Mouse (Mus musculus) myocyte (in vitro differentiated cells): Measurements from ENCODE around the gene Ltbp4. TPM values are rescaled to one million over a fixed set of nuclear protein-coding genes. Genes with fewer than 3 reads are reported as not detected.

ENCODE experiments used
- H3K27me3 ChIP-seq: one replicate; pipeline ENCODE4 v1.6.1; 2011; ENCODE audit not compliant: control insufficient read depth, insufficient read depth, insufficient read length
- H3K36me3 ChIP-seq: one replicate; pipeline ENCODE4 v1.6.1; 2011; ENCODE audit not compliant: control insufficient read depth, insufficient read depth
- H3K4me2 ChIP-seq: one replicate; pipeline ENCODE4 v1.6.1; 2011; ENCODE audit warnings: low read depth, control low read depth
- H3K4me3 ChIP-seq: one replicate; pipeline ENCODE4 v1.5.1; 2011; ENCODE audit warnings: mild to moderate bottlenecking, control low read depth, moderate library complexity
- H3K79me2 ChIP-seq: one replicate; pipeline ENCODE4 v1.6.1; 2011; ENCODE audit not compliant: control insufficient read depth, insufficient read depth
- H3ac ChIP-seq: one replicate; pipeline ENCODE4 v1.6.1; 2011; ENCODE audit not compliant: control insufficient read depth, insufficient read length
- CEBPB ChIP-seq: IDR thresholded peaks from 2 replicates; pipeline ENCODE4 v1.6.1; 2011; ENCODE audit warnings: mild to moderate bottlenecking, moderate library complexity; ENCODE audit not compliant: poor library complexity, insufficient read depth, severe bottlenecking
- E2F4 ChIP-seq: IDR thresholded peaks from one replicate; pipeline ENCODE4 v1.6.1; 2011; ENCODE audit warnings: mild to moderate bottlenecking, control low read depth, moderate library complexity; ENCODE audit not compliant: insufficient read depth
- MAX ChIP-seq: IDR thresholded peaks from one replicate; pipeline ENCODE4 v1.6.1; 2011; ENCODE audit warnings: low read depth, mild to moderate bottlenecking, control low read depth
- MYOD1 ChIP-seq, 3 experiments: IDR thresholded peaks; one replicate each; pipeline ENCODE4 v1.6.1; 2011; ENCODE audit warnings: control low read depth in 2 of 3, low read depth in 2 of 3, mild to moderate bottlenecking in 2 of 3, moderate library complexity in 1 of 3; ENCODE audit not compliant: insufficient read length in 2 of 3, control insufficient read depth in 1 of 3
- MYOG ChIP-seq, 3 experiments: IDR thresholded peaks; one replicate each; pipeline ENCODE4 v1.6.1; 2011; ENCODE audit warnings: control low read depth in 2 of 3, low read depth in 2 of 3, mild to moderate bottlenecking in 2 of 3; ENCODE audit not compliant: insufficient read length in 2 of 3, control insufficient read depth in 1 of 3, insufficient read depth in 1 of 3
- POLR2A ChIP-seq: IDR thresholded peaks from one replicate; pipeline ENCODE4 v1.6.1; 2011; ENCODE audit warnings: low read depth, mild to moderate bottlenecking, control low read depth, moderate library complexity; ENCODE audit not compliant: insufficient read length
- POLR2AphosphoS2 ChIP-seq: IDR thresholded peaks from one replicate; pipeline ENCODE4 v1.6.1; 2011; ENCODE audit warnings: low read depth, control low read depth; ENCODE audit not compliant: insufficient read length
- REST ChIP-seq: IDR thresholded peaks from one replicate; pipeline ENCODE4 v1.6.1; 2011; ENCODE audit warnings: mild to moderate bottlenecking, control low read depth, moderate library complexity; ENCODE audit not compliant: insufficient read depth, insufficient read length
- SRF ChIP-seq: IDR thresholded peaks from one replicate; pipeline ENCODE4 v1.6.1; 2011; ENCODE audit warnings: low read depth; ENCODE audit not compliant: control insufficient read depth, insufficient read length
- TCF12 ChIP-seq: IDR thresholded peaks from one replicate; pipeline ENCODE4 v1.6.1; 2011; ENCODE audit warnings: mild to moderate bottlenecking, control low read depth; ENCODE audit not compliant: poor library complexity, insufficient read depth, severe bottlenecking
- TCF3 ChIP-seq: IDR thresholded peaks from one replicate; pipeline ENCODE4 v1.6.1; 2011; ENCODE audit warnings: low read depth, control low read depth; ENCODE audit not compliant: insufficient read length
- USF1 ChIP-seq: IDR thresholded peaks from one replicate; pipeline ENCODE4 v1.6.1; 2011; ENCODE audit warnings: low read depth, mild to moderate bottlenecking, control low read depth, moderate library complexity
- polyA plus RNA-seq: library from polyadenylated mRNA; unstranded; fragments of >200 nt; fragmentation: generic; extraction: Trizol; gene quantifications from one replicate; pipeline ENCODE4 v1.2.1, GENCODE M21; 2012; ENCODE audit warnings: missing spikeins

Gene Ltbp4
- polyA plus RNA-seq, 1 experiment = 32.5 TPM

DNA sequence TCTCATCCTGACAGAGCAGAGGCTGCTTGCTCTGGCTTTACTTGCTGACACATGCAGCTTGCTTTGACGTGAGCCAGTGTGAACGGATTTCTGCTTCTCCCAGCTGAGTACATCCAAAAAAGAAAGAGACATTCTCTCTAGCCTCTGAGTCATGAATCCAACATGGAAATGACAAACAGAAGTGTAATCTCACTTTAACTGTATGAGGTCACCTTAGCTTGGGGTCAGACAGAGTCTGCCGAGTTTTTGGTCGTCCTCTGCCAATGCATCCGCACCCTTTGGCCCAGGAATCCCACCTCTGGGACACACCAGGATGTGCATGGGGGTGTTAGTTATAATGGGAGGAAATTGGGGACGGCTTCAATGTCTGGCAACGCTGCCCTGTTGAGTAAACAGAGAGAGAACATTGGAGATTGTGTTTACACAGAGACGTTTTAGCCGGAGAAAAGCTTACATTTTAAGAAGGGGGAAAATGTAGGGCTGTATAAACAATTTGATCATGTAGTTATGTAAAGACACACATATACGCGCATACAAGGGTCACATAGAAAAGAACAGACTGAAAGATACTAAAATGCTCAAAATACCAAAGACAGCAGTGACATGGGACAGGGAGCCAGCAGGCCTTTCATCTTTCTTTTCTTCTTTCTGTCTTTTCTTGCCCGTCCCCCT is 45.6 kb downstream of the Ltbp4 start:
- TF ChIP-seq MYOD1 (IDR thresholded peaks at IDR 0.05; ENCODE audit: control insufficient read depth in 1 of 3, insufficient read length in 2 of 3, low read depth in 2 of 3) (no peak), POLR2AphosphoS2 (no peak), SRF (no peak), TCF12 (no peak), CEBPB (no peak), MAX (no peak), REST (no peak), MYOG (IDR thresholded peaks at IDR 0.05; ENCODE audit: control insufficient read depth in 1 of 3, insufficient read depth in 1 of 3, insufficient read length in 2 of 3, low read depth in 2 of 3) (no peak), USF1 (no peak), E2F4 (no peak), POLR2A (no peak), TCF3 (no peak)
- Histone ChIP-seq H3K27me3 (no peaks in the 10 kb centered on the region), H3ac (no peak overlapping the region), H3K4me2 (no peak overlapping the region), H3K4me3 (no peak overlapping the region), H3K79me2 (no peaks in the 10 kb centered on the region), H3K36me3 (no peaks in the 10 kb centered on the region)

DNA sequence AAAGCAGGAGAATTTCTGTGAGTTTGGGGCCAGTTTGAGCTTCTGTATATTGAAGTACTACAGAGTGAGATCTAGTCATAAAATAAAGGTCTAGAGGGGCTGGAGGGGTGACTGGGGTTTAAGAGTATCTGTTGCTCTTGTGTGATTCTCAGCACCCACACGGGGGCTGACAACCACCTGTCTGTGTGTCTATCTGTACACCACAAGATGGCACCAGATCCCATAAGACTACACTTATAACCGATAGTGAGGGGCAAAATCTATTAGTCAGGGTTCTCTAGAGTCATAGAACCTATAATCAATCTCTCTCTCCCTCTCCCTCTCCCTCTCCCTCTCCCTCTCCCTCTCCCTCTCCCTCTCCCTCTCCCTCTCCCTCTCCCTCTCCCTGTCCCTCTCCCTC is 46.9 kb downstream of the Ltbp4 start:
- Histone ChIP-seq H3K4me3 (no peak overlapping the region), H3K36me3 (no peaks in the 10 kb centered on the region), H3K79me2 (no peaks in the 10 kb centered on the region), H3K27me3 (no peaks in the 10 kb centered on the region), H3K4me2 (no peak overlapping the region), H3ac (no peak overlapping the region)
- TF ChIP-seq MAX (no peak), TCF3 (no peak), SRF (no peak), REST (no peak), E2F4 (no peak), POLR2AphosphoS2 (no peak), POLR2A (no peak), CEBPB (no peak)

DNA sequence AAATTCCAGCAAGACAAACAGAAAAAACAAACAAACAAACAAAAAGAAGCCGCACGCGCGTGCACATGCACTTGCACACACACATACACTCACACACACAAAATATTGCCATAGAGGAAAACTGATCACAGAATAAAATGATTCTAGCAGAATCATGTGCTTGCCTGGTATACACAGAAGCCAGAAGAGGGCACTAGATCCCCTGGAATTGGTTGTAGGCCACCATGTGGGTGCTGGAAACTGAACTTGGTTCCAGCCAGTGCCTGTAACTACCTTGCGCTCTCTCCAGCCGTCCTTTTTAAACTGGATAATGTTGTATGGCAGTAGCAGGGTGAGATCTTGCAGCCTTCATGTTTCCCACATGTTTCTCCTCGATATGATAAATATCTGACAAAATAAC is 48.8 kb downstream of the Ltbp4 start:
- Histone ChIP-seq H3K36me3 (no peaks in the 10 kb centered on the region), H3K4me2 (no peak overlapping the region), H3ac (no peak overlapping the region), H3K4me3 (no peak overlapping the region), H3K79me2 (no peaks in the 10 kb centered on the region), H3K27me3 (no peaks in the 10 kb centered on the region)
- TF ChIP-seq POLR2AphosphoS2 (no peak), MYOD1 (IDR thresholded peaks at IDR 0.05; ENCODE audit: control insufficient read depth in 1 of 3, insufficient read length in 2 of 3, low read depth in 2 of 3) (no peak), USF1 (no peak)

DNA sequence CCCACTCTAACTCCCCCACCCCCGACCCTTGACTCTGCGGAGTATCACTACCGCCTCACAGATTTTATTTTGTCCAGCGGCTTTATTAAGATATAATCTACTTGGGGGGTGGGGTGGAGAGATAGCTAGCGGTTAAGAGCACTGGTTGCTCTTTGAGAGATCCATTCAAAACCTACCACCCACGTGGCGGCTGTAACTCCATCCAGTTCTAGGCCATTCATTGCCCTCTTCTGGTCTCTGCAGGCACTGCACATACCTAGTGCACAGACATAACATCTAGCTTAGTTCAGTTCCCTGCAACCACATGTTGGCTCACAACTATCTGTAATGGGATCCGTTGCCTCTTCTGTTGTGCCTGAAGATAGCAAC is 51.8 kb downstream of the Ltbp4 start:
- H3ac ChIP-seq = no peak overlapping the region

DNA sequence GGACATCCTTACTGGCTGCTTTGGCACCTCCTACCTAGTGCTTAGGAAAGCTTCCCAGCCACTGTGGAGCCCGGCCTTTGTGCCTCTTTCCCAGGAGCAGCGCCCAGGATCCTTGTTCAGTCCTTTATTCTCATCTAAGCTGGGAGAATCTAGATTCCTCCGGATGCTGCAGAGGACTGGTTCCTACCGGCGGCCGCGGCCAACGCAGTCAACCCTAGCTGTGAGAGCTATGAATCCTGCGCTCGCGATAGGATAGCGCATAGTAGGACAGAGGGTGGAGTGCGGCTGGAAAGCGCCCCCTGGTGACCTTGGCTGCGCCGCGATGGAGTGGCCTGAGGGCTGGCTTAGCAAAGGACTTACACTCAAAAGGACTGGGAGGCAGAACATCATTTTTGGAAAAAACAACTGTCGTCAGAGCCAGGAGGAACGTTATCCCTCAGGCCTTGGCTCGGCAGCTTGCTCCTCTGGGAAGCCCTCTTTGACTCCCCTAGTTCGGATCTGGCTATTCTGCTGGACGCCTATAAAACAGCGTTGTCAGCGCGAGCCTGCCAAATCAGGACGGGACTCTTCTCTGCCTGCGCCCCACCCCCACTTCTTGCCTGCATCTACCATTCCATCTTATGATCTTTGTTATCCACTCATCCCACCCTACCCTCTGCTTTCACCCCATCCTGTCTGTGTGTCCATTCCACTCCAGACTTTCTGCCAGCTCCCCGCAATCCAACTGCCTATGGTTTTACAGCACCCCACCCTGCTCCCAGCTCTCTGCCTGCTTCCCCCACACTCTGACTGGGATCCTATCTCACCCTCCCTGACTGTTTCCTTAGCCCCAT is 52.4 kb downstream of the Ltbp4 start:
- no peak for TF ChIP-seq MYOG (IDR thresholded peaks at IDR 0.05; ENCODE audit: control insufficient read depth in 1 of 3, insufficient read depth in 1 of 3, insufficient read length in 2 of 3, low read depth in 2 of 3)
- no peak for TF ChIP-seq MAX
- no peak for TF ChIP-seq POLR2A
- TF ChIP-seq USF1 = no peak
- TF ChIP-seq REST = no peak
- no peak for TF ChIP-seq TCF12
- no peak for TF ChIP-seq MYOD1 (IDR thresholded peaks at IDR 0.05; ENCODE audit: control insufficient read depth in 1 of 3, insufficient read length in 2 of 3, low read depth in 2 of 3)
- no peak for TF ChIP-seq SRF
- no peak for TF ChIP-seq POLR2AphosphoS2
- TF ChIP-seq CEBPB = no peak
- no peak for TF ChIP-seq E2F4
- Histone ChIP-seq H3K36me3 (no peaks in the 10 kb centered on the region), H3K4me3 (no peak overlapping the region), H3K27me3 (no peaks in the 10 kb centered on the region), H3K79me2 (no peaks in the 10 kb centered on the region), H3K4me2 (no peak overlapping the region), H3ac (no peak overlapping the region)

More for the DNA sequence above, 51.8 kb downstream of the Ltbp4 start:
- TF ChIP-seq MYOG (IDR thresholded peaks at IDR 0.05; ENCODE audit: control insufficient read depth in 1 of 3, insufficient read depth in 1 of 3, insufficient read length in 2 of 3, low read depth in 2 of 3) = no peak
- TF ChIP-seq MYOD1 (IDR thresholded peaks at IDR 0.05; ENCODE audit: control insufficient read depth in 1 of 3, insufficient read length in 2 of 3, low read depth in 2 of 3) = no peak
- TF ChIP-seq USF1 = peak; percentile 33
- no peak for TF ChIP-seq SRF
- no peak for TF ChIP-seq MAX
- no peak for TF ChIP-seq CEBPB
- Histone ChIP-seq H3K36me3 (no peaks in the 10 kb centered on the region), H3K27me3 (no peaks in the 10 kb centered on the region), H3K4me3 (no peak overlapping the region), H3K4me2 (no peak overlapping the region), H3K79me2 (no peaks in the 10 kb centered on the region)
